Mouse (Mus musculus) gastrocnemius, postnatal 36 days (tissue): ENCODE results near the gene Cga. TPM values are rescaled to one million over a fixed set of nuclear protein-coding genes. Genes with fewer than 3 reads are reported as not detected.

Source experiments
- DNase-seq, 2 experiments: peaks; one replicate each; pipeline ENCODE4 v3.0.0; 2022
- intact Hi-C: fragments of 180-260 bp; cut with DNase I; formaldehyde crosslinking; loops from one replicate; pipeline ENCODE4 v1.15.1; 2025
- long read RNA-seq, 2 experiments: library from polyadenylated mRNA; stranded (forward); transcript quantifications; one replicate each; pipeline ENCODE4 v2.0.0; 2021
- total RNA-seq, 2 experiments: library from RNA; stranded (reverse); gene quantifications; 2 replicates each; pipeline ENCODE4 v1.2.3; 2021

Cga gene
- total RNA-seq = not detected
- long read RNA-seq, experiment 1 = 0 reads
- long read RNA-seq, experiment 2 = 0 reads

DNA sequence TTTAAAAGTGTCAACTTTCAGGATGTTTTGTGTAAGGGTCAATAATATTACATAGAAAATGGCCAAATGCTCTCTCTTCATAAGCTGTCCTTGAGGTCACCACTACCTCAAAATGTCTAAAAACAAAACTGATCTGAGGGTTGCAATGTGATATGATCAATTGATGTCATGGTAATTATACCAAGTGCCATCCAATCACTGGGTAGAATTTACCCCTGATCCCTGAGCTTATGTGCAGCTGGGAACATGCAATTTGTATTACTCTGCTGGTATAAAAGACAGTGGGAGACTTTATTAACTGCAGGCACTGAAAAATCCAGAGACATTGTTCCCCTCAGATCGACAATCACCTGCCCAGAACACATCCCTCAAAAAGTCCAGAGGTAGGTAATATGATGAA, at the start of gene Cga:
Gene Cga, plus strand, starts transcription at position 301 of the 400 bp plus-strand sequence.
- intact Hi-C loops = no loop called here

DNA sequence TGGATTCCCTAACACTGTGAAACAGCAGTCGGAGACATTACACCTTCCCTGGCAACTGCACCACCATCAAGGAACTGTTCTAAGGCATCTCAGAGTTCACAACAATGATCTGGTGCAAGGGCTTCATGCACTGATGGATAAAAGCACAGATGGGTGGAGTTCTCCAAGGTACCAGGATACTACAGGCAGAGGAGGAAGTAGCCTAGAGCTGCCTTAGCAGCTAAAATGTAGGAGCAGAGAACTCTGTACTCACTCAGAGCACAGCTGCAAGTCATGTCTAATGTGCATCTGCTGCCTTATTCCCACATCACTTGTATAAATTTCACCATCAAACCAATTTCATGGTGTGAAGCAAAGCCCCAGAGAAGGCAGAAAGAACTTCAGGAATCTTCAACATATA, 49.7 kb upstream of the Cga start:
- DNase-seq = no peak
- intact Hi-C loops = no loop called here

More for the DNA sequence above, at the start of gene Cga:
- no peak for DNase-seq

DNA sequence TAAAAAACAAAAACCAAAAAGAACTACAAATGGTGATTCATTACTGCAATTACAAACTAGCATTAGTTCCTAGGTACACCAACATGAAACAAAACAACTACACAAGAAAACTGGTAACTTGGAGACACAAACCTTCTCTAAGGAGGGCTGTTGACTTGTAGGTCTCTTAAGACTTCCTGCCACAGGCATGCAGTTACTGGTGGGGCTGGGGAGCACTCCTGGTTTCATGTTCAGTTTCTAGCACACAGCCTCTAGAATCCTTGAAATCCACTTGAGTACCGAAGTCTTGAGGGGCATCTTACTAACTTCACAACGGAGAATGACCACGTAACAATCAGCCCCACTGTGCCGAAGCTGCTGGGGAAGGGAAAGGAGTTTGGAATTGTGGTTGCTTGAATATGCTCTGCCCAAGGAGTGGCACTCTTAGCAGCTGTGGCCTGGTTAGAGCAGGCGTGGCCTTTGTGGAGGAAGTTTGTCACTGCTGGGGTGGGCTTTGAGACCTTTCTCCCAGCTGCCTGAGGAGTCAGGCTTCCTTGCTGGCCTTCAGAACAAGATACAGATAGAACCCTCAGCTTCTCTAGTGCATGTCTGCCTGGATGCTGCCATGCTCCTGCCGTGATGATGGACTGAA, 45.8 kb upstream of the Cga start:
- intact Hi-C loops = no loop called here
- DNase-seq = no peak

DNA sequence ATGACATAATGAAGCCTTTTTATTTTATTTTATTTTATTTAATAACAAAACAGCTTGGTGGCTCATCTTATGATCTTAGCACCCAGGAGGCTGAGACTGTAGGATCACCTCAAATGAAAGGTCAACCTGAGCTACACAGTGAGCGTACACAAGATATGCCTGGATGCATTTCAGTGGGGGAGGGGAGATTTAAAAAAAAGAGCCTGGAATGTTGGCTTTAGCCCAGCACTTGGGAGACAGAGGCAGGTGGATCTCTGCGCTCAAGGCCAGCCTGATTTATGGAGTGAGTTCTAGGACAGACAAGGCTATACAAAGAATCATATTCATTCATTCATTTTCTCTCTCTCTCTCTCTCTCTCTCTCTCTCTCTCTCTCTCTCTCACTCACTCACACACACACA, 43.4 kb upstream of the Cga start:
- intact Hi-C loops = no loop called here
- DNase-seq = no peak

DNA sequence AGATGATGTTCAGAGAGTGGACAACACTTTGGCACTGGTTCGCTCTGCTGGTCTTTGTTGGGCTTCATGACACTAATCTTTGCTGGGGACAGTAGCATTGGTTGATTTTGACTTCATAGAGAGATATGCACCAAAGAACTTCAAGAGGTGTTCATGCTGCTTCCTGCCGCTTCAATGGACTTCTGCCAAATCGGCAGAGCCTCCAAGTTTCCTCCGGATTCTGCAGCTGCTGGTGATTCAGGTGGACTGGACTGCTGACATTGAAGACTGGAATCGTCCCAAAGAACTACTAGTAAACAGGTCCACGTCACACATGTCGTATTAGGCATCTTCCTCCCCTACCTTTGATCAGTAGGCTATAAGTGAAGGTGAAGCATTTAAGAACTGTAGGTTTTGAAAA, 41.5 kb upstream of the Cga start:
- intact Hi-C loops = no loop called here
- DNase-seq = no peak

DNA sequence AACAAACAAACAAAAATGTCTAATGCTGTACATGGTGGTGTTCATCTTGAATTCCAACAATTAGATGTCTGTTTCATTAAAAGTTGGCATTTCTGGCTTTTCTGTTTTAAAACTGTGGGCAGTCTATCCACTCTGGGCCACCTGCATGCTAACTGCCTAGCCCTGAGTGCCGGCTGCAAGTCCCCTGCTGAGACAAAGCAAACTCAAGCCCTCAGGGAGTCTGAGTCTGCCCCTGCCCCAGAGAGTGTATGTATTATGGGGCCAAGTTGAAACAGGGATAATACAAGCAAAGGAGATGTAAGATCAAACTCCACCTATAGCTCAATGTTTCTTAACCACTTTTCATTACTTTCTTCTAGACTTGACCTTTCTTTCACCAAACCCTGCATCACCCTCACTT, 37.6 kb upstream of the Cga start:
- DNase-seq = no peak
- intact Hi-C loops = no loop called here

DNA sequence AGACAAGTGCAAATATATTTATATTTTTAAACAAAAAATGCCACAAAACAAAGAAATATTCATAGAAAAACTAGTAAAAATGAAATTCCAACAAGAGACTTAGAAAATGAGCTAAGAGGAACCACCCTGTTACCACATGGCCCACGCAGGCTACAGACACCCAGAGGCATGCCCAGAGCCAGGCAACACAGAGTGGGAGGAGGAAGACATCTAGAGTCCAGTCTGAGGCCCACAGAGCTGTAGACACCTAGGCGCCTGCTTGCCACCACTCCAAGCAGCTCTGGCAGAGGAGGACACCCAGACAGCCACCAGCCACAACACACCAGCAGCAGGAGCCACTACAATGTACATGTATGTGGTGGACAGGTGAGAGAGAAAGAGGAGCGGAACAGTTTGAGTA, 34.7 kb upstream of the Cga start:
- DNase-seq = no peak
- intact Hi-C loops = no loop called here

DNA sequence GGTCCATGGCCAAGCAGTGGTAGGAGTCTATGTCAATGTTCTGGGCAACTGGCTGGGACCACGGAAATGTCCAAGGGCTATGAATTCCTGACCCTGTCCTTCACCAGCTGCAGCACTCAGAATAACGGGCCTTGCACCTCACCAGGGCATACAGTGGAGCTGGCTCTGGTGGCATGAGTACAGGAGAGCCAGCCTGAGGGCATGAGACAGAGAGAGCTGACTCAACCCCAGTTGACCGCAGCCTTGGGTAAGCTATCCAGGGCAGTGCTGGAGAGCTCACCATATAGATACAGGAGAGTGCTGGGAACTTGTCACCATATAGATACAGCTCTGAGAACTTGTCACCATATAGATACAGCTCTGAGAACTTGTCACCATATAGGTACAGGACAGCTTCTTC, 34.2 kb upstream of the Cga start:
- intact Hi-C loops = no loop called here
- no peak for DNase-seq

DNA sequence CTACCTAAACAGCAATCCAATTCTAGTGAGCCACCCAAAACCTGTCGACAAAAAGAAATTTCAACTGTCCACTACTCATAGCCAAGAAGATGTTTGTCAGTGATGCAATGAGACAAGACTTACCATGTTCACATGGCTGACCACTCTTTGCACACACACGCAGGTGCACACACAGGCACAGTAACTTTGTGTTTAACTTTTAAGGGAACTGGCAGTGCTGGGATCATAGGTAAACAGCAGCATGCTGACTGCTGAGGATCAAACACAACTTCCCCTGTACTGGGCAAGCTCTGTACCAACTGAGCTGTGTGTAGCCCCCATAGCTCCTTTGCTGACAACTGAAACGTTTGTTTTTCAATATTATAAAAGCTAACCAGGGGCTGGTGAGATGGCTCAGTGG, 32.1 kb upstream of the Cga start:
- intact Hi-C loops = no loop called here
- DNase-seq = no peak

DNA sequence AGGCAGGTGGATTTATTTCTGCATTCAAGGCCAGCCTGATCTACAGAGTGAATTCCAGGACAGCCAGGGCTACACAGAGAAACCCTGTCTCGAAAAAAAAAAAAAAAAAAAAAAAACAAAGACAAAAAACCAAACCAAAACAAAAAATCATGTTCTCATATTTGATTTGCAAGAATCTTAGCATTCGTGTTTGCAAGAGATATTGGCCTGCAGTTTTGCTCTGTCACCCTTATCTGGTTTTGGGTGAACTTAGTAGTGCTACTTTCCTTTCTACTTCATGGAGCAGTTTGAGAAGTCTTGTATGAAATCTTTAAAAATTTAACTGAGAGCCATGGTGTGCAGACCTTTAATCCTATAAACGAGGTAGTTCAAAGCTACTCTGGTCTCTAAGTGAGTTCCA, 23.8 kb upstream of the Cga start:
- no peak for DNase-seq
- intact Hi-C loops = no loop called here

DNA sequence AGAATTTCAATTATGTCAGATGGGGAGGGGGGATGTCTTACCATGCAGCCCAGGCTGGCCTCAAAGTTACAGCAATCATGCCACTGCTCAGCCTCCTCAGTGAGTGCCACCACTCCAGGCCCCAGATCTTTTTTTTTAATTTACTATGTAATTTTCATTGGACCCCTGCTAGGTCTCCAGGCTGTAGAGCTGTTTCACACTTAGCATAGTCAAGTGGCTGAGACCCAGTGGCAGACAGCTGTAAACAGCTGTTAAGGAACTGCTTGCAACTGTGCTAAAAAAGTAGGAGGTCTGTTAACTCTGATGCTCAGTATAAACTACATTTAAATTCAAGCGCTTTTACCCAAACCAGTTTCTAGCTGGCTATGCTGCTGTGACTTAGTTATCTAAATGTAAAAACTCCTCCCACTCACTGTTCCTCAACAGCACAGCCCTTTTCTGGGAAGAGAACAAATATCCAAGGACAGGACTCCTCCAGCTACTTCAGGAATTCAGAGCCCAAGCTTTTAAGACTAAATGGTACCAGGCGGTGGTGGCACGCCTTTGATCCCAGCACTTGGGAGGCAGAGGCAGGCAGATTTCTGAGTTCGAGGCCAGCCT, 20.6 kb upstream of the Cga start:
- intact Hi-C loops = no loop called here
- no peak for DNase-seq

DNA sequence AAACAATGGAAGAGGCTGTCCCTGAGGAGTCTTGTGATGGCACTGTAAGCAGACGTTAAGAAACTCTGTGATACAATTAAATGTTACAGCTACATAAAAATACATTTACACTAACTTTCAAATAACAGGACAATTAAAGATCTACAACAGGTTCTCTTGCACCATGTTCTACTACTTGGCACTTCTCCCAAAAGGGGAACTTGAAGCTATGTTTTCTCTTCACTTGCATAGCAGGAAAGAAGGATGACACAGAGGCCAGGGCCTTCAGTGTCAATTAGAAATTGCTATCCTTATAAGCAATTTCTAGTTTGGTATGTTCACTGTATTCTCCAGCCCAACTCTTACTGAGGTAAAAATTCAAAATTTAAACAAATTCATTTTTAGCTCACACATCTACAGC, 19.3 kb upstream of the Cga start:
- intact Hi-C loops = no loop called here
- no peak for DNase-seq

DNA sequence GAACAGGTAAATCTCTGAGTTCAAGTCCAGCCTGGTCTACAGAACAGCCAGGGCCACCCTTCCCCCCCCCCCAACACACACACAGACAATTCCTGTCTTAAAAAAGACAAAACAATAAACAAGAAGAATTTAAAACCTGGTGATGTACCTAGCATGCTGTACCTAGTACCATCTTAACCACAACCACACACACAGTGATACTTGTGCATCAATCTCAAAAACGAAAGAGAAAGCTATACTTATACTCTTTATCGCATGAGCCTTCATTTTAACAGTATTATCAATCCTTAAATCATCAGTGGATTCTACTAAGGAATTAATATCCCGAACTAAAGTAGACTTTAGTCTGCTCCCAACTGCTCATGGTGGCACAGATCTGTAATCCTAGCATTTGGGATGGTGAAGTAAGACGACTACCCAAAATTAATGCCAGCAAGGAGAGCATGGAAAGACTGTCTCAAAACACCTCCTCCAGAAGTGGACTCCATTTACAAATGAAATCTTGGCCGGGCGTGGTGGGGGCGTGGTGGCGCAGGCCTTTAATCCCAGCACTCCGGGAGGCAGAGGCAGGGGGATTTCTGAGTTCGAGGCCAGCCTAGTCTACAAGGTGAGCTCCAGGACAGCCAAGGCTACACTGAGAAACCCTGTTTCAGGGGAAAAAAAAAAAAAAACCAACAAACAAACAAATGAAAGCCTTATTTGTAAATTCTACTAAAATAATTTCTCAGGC, 12.5 kb upstream of the Cga start:
- intact Hi-C loops = no loop called here
- no peak for DNase-seq

DNA sequence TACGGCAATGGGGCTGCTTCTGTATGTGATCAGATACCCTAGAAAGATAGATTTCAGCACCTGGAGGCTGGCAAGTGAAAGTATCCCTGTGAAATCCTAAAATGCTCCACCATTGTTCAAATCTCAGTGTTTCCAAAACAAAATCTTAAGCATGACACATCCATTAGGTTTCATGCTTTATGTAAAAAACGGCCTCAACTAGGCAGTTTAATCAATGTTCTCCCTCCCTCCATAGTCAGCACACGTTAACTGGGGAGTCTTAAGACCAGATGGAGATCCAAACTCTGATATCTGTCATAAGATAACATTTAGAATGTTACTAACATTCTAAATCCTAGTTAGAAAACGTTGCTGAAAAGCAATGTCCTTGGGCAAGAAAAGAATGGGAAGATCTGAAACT, 11.7 kb upstream of the Cga start:
- intact Hi-C loops = no loop called here
- DNase-seq = no peak

DNA sequence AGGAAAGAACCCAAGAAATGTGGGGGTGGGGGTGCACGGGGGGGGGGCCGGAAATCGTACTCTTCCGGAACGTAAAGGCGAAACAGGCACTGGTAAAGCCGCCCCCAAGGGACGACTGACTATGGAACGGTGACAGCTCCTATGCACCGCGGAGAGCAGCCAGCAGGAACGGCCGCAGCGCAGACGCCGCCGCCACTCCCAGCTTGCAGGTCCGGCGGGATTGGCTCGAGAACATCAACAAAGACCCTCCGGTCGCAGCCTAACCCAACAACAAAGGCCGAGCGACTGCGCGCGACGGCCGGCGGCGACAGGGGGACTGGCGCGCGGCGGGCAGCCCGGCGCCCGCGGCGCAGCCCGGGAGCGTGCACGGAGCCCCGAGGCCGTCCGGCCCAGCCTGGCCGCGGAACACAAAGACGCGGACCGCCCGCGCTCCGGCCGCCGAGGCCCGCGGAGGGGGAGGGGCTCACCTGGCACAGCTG, 11.2 kb upstream of the Cga start:
- intact Hi-C loops = no loop called here
- DNase-seq = no peak

DNA sequence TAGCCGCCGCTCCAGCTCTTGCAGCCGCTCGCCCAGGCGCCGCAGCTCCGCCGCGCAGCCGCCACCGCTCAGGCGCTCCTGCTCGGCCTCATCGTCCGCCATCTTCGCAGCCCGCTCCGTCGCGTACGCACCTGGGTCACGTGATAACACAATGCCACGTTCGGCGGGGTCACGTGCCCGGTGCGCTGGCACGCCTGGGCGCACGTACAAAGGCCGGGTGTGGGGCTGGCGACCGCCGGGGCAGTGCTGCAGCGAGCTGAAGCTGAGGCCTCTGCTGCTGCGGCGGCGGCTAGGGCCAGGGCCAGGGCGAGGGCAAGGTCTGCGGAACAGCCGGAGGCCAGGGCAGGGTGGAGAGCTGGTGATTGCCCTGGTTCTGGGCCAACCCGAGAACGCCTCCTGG, 10.8 kb upstream of the Cga start, which contains the start of gene Zfp292:
Gene Zfp292, minus strand, starts transcription at position 143 of the 400 bp plus-strand sequence.
- peak; percentile 80 to 85 for DNase-seq
- intact Hi-C loops = no loop called here

DNA sequence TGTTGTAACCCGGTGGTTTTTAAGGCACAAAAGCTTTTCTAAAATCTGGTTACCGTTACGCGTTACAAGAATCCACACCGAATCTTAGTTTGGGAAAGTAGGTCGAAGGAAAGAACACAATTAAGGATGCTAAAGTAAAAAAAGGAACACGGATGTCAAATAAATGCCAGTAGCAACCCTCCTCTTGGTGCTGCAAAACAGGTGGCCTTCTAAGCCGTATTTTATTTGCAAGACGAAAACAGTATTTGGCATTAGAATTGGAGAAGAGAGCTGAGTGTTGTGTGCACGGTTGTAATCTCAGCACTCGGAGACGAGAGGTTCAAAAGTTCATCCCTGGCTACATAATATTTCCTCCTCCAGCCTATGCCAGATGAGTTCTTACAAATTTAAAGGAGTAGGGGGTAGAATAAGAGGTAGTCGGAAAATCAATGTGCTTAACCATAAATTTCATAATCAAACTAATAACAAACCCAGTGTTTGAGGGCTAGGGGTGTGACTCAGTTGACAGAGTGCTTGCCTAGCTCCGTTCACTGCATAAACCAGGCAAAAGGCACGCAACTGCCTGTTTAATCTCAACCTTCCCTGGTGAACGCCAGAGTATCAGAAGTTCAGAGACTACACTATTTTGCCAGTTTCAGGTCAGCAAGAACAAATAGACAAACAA, 10.1 kb upstream of the Cga start:
- intact Hi-C loops = no loop called here

DNA sequence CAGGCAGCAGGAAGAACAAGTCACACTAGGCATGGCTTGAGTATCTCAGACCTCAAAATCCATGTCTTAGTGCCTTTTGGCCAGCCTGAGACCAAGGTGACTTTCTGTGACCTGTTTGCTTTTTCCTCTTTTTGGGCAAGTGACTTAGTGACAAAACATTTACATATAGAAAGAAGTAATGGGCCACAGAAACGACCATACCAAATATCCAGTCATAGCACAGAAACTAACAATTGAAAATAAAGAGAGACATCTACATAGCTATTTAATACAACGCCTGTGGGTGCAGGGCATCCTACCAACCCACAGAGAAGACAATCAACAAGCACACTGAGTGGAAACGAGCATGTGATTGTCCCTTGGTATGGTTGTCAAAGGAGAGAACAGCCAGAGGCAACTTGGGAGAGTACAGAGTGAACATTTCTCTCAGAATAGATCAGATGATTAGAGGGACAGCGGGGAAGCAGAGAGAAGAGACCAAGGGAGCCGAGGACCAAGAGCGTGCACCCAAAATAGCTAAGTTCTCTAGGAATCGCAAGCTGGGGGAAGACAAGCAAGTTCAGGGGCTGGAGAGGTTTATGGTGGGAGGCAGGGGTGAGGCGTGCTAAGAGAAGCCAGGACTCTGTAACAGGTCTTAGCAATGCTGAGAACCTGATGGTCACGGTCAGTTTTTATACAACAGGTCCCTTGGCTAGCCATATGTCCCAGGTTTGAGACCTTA, 7.8 kb upstream of the Cga start:
- no peak for DNase-seq
- intact Hi-C loops = loop anchor here (5.0 kb wide), 1 partner anchor 108 kb away; the partner anchor contains the start of gene Smim8

More for the DNA sequence above, 10.1 kb upstream of the Cga start:
- no peak for DNase-seq

DNA sequence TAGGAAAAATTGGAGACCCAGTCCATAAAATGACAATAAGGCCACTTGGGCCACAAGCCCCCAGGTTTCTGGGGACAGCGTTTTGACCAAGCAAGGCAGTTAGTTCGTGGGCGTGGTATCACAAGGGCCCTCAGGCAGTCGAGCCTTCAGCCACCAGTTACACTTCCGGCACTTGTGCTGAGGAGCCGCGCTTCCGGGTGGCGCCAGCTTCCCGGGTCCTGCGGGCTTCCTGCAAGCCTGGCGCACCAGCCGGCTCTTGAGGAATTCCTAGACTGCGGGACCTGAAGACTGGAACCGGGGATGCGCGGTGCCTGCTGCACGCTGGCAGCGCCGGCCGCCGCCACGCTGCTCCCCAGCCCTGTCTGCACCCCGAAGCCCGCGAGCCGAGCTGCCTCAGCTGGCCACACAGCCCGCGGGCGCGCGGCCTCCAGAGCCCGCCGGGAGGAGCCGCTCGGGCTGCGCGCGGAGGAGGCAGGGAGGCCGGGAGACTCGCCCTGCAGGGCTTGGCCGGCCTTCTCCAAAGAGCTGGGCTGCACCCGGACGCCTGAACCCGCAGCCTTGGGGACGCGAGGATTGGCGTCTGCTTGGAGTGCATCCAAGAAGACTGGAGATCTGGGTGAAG, 7.0 kb upstream of the Cga start:
- intact Hi-C loops = loop anchor here (5.0 kb wide), 1 partner anchor 109 kb away; the partner anchor contains the start of gene Smim8
- DNase-seq = peak; percentile 58 to 76

DNA sequence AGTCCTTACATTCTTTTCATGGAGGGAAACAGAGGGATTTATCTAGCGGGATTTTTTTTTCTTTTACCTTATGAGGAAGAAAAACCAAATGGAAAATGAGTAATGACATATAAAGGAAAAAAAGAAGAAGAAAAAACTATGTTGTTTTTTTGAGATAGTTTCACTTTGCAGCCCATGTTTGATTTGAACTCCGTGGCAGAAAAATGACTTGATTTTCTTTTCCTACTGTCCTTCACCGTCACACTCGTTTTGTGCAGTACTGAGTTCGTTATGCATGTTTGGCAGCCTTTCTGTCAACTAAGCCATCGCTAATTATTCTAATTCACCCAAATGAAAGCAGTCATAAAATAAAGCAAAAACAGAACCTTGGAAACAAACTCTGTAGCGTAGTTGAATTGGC, 6.3 kb upstream of the Cga start:
- intact Hi-C loops = loop anchor here (5.0 kb wide), 1 partner anchor 110 kb away; the partner anchor contains the start of gene Smim8
- no peak for DNase-seq
